Mouse (Mus musculus) E14TG2a.4 (cell line): ENCODE measurements around the gene Vsig8.

ENCODE experiments used
- H3K27me3 ChIP-seq: 2 replicates; pipeline ENCODE4 v1.6.1; 2014; ENCODE audit warnings: low read length, control low read depth; ENCODE audit not compliant: insufficient read depth
- H3K36me3 ChIP-seq: 2 replicates; pipeline ENCODE4 v1.6.1; 2014; ENCODE audit warnings: low read length, control low read depth; ENCODE audit not compliant: insufficient read depth
- H3K4me1 ChIP-seq: replicated peaks from 2 replicates; pipeline ENCODE4 v1.6.1; 2014; ENCODE audit warnings: low read depth, low read length, control low read depth
- H3K4me3 ChIP-seq: replicated peaks from 2 replicates; pipeline ENCODE4 v1.5.1; 2014; ENCODE audit warnings: mild to moderate bottlenecking, low read length
- H3K9me3 ChIP-seq: 2 replicates; pipeline ENCODE4 v1.6.1; 2014; ENCODE audit warnings: low read length, control low read depth
- CTCF ChIP-seq: conservative IDR thresholded peaks from 2 replicates; pipeline ENCODE4 v1.5.1; 2014; ENCODE audit warnings: low read length
- NANOG ChIP-seq: IDR thresholded peaks from 2 replicates; pipeline ENCODE4 v1.6.1; 2014; ENCODE audit warnings: borderline replicate concordance, low read length, mixed read lengths
- POU5F1 ChIP-seq: IDR thresholded peaks from 2 replicates; pipeline ENCODE4 v1.6.1; 2014; ENCODE audit warnings: low read length, borderline replicate concordance

Gene Vsig8

GRCm38 (mm10) chr1:172562641-172563464, 7.1 kb downstream of the Vsig8 start:
- Histone ChIP-seq H3K36me3 (no peaks in the 10 kb centered on the region), H3K4me1 (peaks cover 25% of the 10 kb centered on the region), H3K9me3 (no peaks in the 10 kb centered on the region), H3K4me3 (peak overlapping the region; percentile 86), H3K27me3 (peaks cover 86% of the 10 kb centered on the region)
- TF ChIP-seq CTCF (peak; percentile 33), POU5F1 (no peak), NANOG (no peak)

- no peak for TF ChIP-seq CTCF
- TF ChIP-seq NANOG, result no peak
- TF ChIP-seq POU5F1, result no peak
- peaks cover 83% of the 10 kb centered on the region for H3K27me3 ChIP-seq
These were observed 7.7 kb downstream of the Vsig8 start for GRCm38 (mm10) chr1:172563465-172563828.

DNA sequence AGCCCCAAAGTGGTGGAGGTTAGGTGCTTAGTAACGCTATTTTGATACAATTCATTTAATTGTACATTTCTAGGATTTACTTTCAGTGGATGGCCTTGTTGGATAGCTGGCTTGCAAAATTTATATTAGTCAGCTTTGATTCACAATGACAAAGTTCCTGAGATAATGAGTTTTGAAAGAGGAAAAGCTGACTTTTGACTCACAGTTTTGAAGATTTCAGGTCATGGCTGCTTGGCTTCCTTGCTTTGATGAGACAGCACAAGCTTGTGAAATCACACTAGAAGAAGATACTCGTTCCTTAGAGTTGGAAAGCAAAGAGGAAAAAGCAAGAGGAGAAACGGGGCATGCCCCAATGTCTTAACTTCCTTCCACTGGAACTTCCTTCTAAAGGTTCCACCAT, 10.4 kb downstream of the Vsig8 start:
- TF ChIP-seq CTCF, result no peak
- TF ChIP-seq POU5F1, result no peak
- no peak for TF ChIP-seq NANOG
- peaks cover 83% of the 10 kb centered on the region for H3K27me3 ChIP-seq
- H3K4me1 ChIP-seq, result peaks cover 19% of the 10 kb centered on the region
- no peaks in the 10 kb centered on the region for H3K9me3 ChIP-seq
- no peaks in the 10 kb centered on the region for H3K36me3 ChIP-seq
- H3K4me3 ChIP-seq, result no peak overlapping the region

More at GRCm38 (mm10) chr1:172563465-172563828, 7.7 kb downstream of the Vsig8 start:
- Histone ChIP-seq H3K9me3 (no peaks in the 10 kb centered on the region), H3K4me3 (peak overlapping the region; percentile 86), H3K36me3 (no peaks in the 10 kb centered on the region), H3K4me1 (peaks cover 22% of the 10 kb centered on the region)

- no peaks in the 10 kb centered on the region for H3K36me3 ChIP-seq
- no peaks in the 10 kb centered on the region for H3K9me3 ChIP-seq
- no peak overlapping the region for H3K4me3 ChIP-seq
- TF ChIP-seq POU5F1 (no peak), CTCF (no peak), NANOG (no peak)
- peaks cover 83% of the 10 kb centered on the region for H3K27me3 ChIP-seq
- peaks cover 10% of the 10 kb centered on the region for H3K4me1 ChIP-seq
These were observed 12.0 kb downstream of the Vsig8 start for GRCm38 (mm10) chr1:172567758-172568157.

GRCm38 (mm10) chr1:172580116-172580515, 24.4 kb downstream of the Vsig8 start:
- Histone ChIP-seq H3K4me3 (no peak overlapping the region), H3K9me3 (no peaks in the 10 kb centered on the region; the same call in 1 of the 2 replicates), H3K27me3 (peaks cover 59% of the 10 kb centered on the region), H3K36me3 (no peaks in the 10 kb centered on the region), H3K4me1 (peaks cover 3% of the 10 kb centered on the region; the same call in 1 of the 2 replicates)
- no peak for TF ChIP-seq CTCF
- no peak for TF ChIP-seq NANOG
- no peak for TF ChIP-seq POU5F1

DNA sequence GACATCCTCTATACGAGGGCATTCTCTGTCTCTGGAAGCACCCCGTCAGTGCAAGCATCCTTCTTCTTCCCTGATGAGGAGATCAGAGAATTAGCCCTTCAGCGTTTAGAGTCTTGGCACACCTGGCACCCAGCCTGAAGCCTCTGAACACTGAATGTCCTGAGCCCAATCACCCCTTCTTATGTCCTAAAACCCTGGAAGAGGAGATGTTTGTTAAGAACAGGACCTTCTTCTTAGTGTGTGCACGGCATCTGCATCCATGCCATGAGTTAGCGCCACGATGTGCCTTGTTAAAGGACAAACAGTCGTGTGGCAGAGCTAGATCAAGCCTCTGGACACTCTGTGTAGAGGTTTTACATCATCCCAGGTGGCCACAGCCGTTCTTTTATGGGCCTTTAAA, 26.7 kb downstream of the Vsig8 start:
- no peaks in the 10 kb centered on the region; the same call in 1 of the 2 replicates for H3K9me3 ChIP-seq
- TF ChIP-seq NANOG (no peak), POU5F1 (no peak), CTCF (no peak)
- H3K4me3 ChIP-seq, result no peak overlapping the region
- peaks cover 53% of the 10 kb centered on the region for H3K27me3 ChIP-seq
- H3K4me1 ChIP-seq, result peaks cover 3% of the 10 kb centered on the region; the same call in 1 of the 2 replicates
- no peaks in the 10 kb centered on the region for H3K36me3 ChIP-seq

GRCm38 (mm10) chr1:172584271-172584670, 28.5 kb downstream of the Vsig8 start:
- Histone ChIP-seq H3K36me3 (no peaks in the 10 kb centered on the region), H3K4me1 (peaks cover 3% of the 10 kb centered on the region; the same call in 1 of the 2 replicates), H3K27me3 (peaks cover 62% of the 10 kb centered on the region), H3K4me3 (no peak overlapping the region), H3K9me3 (no peaks in the 10 kb centered on the region; the same call in 1 of the 2 replicates)
- TF ChIP-seq CTCF (no peak), NANOG (no peak), POU5F1 (no peak)

DNA sequence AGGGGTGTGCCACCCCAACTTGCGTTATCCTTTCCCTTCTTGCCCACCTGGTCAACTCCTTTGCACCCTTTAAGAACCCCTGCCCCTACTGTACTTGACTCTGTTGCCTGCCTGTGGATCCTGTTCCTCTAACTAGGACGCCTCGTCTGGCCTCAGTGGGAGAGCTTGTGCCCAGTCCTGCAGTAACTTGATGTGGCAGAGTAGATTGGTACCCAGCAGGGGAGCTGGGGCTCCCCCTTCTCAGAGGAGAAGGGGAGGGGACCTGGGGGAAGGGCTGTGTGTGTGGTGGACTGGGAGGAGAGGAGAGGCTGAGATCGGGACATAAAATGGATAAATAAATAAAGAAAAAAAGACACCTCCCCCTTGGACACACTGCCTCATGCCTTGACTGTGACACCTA, 29.3 kb downstream of the Vsig8 start:
- H3K36me3 ChIP-seq, result no peaks in the 10 kb centered on the region
- H3K27me3 ChIP-seq, result peaks cover 65% of the 10 kb centered on the region
- no peak overlapping the region for H3K4me3 ChIP-seq
- peaks cover 3% of the 10 kb centered on the region; the same call in 1 of the 2 replicates for H3K4me1 ChIP-seq
- no peaks in the 10 kb centered on the region; the same call in 1 of the 2 replicates for H3K9me3 ChIP-seq
- TF ChIP-seq POU5F1 (no peak), NANOG (no peak), CTCF (no peak)

DNA sequence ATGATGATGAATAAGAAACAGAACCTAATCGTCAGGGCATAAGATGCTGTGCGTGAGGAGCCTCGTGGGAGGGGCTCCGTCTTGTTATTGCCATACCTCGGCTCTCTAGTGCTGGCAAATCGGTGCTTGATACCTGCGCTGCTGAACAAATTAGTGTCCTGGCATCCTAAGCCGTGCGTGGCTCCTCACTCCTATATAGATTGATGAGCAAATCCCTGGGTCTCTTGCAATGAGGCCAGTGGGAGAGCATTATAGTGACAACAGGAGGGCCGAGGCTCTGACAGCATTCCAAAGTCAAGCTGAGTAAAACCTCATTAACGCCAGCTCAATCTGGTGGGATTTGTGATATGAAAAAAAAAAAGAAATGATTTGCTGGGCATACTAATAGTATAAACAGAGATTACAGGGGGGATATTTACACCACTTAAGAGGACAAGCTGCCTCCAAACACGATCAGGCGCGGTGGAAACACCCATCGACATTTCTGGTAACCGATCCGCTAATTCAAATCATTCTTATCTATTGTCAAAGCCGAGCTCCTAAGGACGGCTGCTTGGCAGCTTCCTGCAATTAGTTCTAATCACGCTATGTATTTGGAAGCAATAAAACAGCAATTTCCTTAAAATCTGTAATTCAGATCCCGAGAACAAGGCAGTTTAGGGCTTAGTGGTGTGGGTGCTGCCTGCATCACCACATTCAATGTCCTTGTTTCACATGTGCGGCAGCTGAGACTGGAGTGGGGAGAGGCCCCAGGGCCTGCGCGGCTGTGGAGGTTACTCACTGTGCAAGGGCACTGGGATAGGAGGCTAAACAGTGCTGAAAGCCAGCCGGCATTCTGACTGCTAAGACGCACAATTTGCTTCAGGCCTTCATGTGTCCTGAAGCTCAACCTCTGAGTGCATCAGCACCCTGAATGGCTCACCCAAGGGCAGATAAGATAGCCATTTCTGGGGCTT, 30.2 kb downstream of the Vsig8 start:
- H3K4me1 ChIP-seq, result peaks cover 3% of the 10 kb centered on the region; the same call in 1 of the 2 replicates
- no peak overlapping the region for H3K4me3 ChIP-seq
- H3K27me3 ChIP-seq, result peaks cover 66% of the 10 kb centered on the region
- TF ChIP-seq CTCF (no peak), NANOG (no peak), POU5F1 (no peak)
- no peaks in the 10 kb centered on the region for H3K36me3 ChIP-seq
- H3K9me3 ChIP-seq, result no peaks in the 10 kb centered on the region; the same call in 1 of the 2 replicates
